Mouse (Mus musculus): ENCODE measurements around the gene Bmpr1b. TPM values are rescaled to one million over a fixed set of nuclear protein-coding genes. Genes with fewer than 3 reads are reported as not detected.

Bmpr1b gene
- polyA plus RNA-seq, 1 experiment, result 0.34 TPM

DNA sequence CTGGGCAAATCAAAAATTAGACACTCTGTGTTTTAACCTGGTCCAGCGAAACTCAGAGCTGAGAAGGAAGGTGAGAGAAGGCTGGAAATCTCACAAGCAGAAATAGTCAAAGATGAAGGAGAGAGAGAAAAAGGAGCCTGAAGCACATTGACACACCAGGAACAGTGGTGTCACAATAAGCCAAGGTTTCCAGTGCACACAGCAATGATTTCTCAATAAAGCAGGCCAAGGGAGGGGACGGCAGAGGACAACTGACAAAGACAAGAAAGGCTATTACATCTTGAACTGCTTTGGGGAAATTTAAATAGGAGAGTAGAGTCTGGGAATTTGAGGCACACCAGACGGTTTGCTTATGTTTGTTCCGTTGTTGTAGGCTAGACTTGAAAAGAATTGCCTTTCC, 314.9 kb downstream of the Bmpr1b start:
- Histone ChIP-seq H3K79me3 (ENCODE audit: low read depth) (no peaks in the 10 kb centered on the region), H3K27me3 (ENCODE audit: control insufficient read depth, insufficient read depth, insufficient read length) (no peaks in the 10 kb centered on the region), H3K36me3 (ENCODE audit: control insufficient read depth, insufficient read depth) (no peaks in the 10 kb centered on the region), H3K79me2 (ENCODE audit: control insufficient read depth, insufficient read depth) (no peaks in the 10 kb centered on the region), H3K4me3 (ENCODE audit: insufficient read depth, poor library complexity, severe bottlenecking) (no peak overlapping the region), H3ac (ENCODE audit: control insufficient read depth, insufficient read length, low read depth) (no peak overlapping the region)
- no peak for TF ChIP-seq MYOD1 (IDR thresholded peaks at IDR 0.05; ENCODE audit: control insufficient read depth, insufficient read length, low read depth)
- TF ChIP-seq CTCF (IDR thresholded peaks at IDR 0.05; ENCODE audit: control insufficient read depth, insufficient read depth, insufficient read length), result no peak
- no peak for TF ChIP-seq USF1 (IDR thresholded peaks at IDR 0.05; ENCODE audit: low read depth)
- no peak for TF ChIP-seq MYOG (IDR thresholded peaks at IDR 0.05; ENCODE audit: control insufficient read depth, extremely low read depth, insufficient read length)
- TF ChIP-seq FOSL1 (IDR thresholded peaks at IDR 0.05; ENCODE audit: insufficient read depth, low read length, poor library complexity, severe bottlenecking), result no peak
- no peak for TF ChIP-seq MAX (IDR thresholded peaks at IDR 0.05)
- TF ChIP-seq CEBPB (IDR thresholded peaks at IDR 0.05; ENCODE audit: low read depth), result no peak

DNA sequence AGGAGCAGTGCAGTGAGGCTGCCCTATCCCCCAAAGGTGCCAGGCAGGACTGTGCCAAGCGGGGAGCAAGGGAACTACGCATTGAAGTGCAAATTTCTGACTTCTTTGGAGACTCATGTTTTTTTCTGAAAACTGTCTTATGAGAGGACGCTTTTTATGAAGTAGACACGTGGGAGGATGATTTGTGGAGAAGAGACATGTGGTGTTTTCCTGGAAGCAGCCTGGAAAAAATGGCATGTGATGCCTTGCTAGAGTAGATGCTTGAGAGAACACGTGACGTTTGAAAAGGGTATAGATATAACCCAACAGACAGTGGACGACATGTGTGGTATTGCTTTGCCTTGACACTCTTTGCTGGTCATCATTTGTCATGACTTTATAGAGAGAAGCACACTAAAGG, 319.1 kb downstream of the Bmpr1b start:
- H3K4me3 ChIP-seq (ENCODE audit: insufficient read depth, poor library complexity, severe bottlenecking), result no peak overlapping the region
- H3K79me2 ChIP-seq (ENCODE audit: control insufficient read depth, insufficient read depth), result no peaks in the 10 kb centered on the region
- H3ac ChIP-seq (ENCODE audit: control insufficient read depth, insufficient read length, low read depth), result no peak overlapping the region
- no peak for TF ChIP-seq MYOD1 (IDR thresholded peaks at IDR 0.05; ENCODE audit: control insufficient read depth, insufficient read length, low read depth)
- no peaks in the 10 kb centered on the region for H3K79me3 ChIP-seq (ENCODE audit: low read depth)
- H3K36me3 ChIP-seq (ENCODE audit: control insufficient read depth, insufficient read depth), result no peaks in the 10 kb centered on the region
- H3K27me3 ChIP-seq (ENCODE audit: control insufficient read depth, insufficient read depth, insufficient read length), result no peaks in the 10 kb centered on the region

DNA sequence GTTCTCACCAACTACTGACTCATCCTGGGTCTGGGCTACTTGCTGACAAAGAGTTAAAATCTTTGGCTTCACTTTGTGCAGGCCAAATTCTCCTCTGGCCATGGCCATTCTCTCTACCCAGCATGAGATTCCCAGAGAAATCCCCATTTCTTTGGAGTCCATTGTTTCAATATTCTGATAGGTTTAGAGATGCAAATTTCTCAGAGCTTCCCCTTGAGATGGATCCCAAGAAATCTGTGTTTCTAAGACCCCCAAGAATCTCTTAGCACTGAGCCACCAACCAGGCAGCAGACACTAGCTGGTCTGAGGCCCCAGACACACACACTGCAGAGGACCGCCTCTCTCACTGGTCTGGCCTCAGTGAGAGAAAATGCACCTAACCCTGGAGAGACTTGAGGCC, 320.0 kb downstream of the Bmpr1b start:
- Histone ChIP-seq H3K4me3 (ENCODE audit: insufficient read depth, poor library complexity, severe bottlenecking) (no peak overlapping the region), H3K36me3 (ENCODE audit: control insufficient read depth, insufficient read depth) (no peaks in the 10 kb centered on the region), H3K79me2 (ENCODE audit: control insufficient read depth, insufficient read depth) (no peaks in the 10 kb centered on the region), H3K27me3 (ENCODE audit: control insufficient read depth, insufficient read depth, insufficient read length) (no peaks in the 10 kb centered on the region), H3K79me3 (ENCODE audit: low read depth) (no peaks in the 10 kb centered on the region), H3ac (ENCODE audit: control insufficient read depth, insufficient read length, low read depth) (no peak overlapping the region)
- TF ChIP-seq CEBPB (IDR thresholded peaks at IDR 0.05; ENCODE audit: low read depth) (no peak), USF1 (IDR thresholded peaks at IDR 0.05; ENCODE audit: low read depth) (no peak), MYOG (IDR thresholded peaks at IDR 0.05; ENCODE audit: control insufficient read depth, extremely low read depth, insufficient read length) (no peak), MAX (IDR thresholded peaks at IDR 0.05) (no peak), CTCF (IDR thresholded peaks at IDR 0.05; ENCODE audit: control insufficient read depth, insufficient read depth, insufficient read length) (no peak), FOSL1 (IDR thresholded peaks at IDR 0.05; ENCODE audit: insufficient read depth, low read length, poor library complexity, severe bottlenecking) (no peak), MYOD1 (IDR thresholded peaks at IDR 0.05; ENCODE audit: control insufficient read depth, insufficient read length, low read depth) (no peak)

DNA sequence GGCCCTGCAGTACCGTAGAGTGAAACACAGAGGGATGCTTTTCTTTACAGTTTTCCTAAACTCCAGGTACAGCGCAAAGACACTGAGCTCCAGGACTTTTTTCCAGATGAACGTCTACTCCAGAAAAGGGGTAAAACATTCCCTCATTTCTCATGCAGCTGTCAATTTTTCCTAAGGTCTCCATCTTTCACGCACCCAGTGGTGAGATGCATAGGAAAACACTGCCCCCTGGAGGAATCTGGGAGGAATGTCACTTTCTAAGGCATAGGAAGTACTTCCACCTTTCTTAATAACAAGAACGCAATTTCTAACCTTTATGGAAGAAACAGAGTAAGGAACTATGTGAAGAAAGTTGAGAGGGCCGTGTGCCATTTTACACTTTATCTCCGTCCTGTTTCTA, 330.4 kb downstream of the Bmpr1b start:
- no peaks in the 10 kb centered on the region for H3K36me3 ChIP-seq (ENCODE audit: control insufficient read depth, insufficient read depth)
- H3ac ChIP-seq (ENCODE audit: control insufficient read depth, insufficient read length, low read depth), result no peak overlapping the region
- H3K79me3 ChIP-seq (ENCODE audit: low read depth), result no peaks in the 10 kb centered on the region
- H3K27me3 ChIP-seq (ENCODE audit: control insufficient read depth, insufficient read depth, insufficient read length), result no peaks in the 10 kb centered on the region
- no peaks in the 10 kb centered on the region for H3K79me2 ChIP-seq (ENCODE audit: control insufficient read depth, insufficient read depth)
- TF ChIP-seq FOSL1 (IDR thresholded peaks at IDR 0.05; ENCODE audit: insufficient read depth, low read length, poor library complexity, severe bottlenecking) (no peak), CTCF (IDR thresholded peaks at IDR 0.05; ENCODE audit: control insufficient read depth, insufficient read depth, insufficient read length) (peak; percentile 18)
- no peak overlapping the region for H3K4me3 ChIP-seq (ENCODE audit: insufficient read depth, poor library complexity, severe bottlenecking)

DNA sequence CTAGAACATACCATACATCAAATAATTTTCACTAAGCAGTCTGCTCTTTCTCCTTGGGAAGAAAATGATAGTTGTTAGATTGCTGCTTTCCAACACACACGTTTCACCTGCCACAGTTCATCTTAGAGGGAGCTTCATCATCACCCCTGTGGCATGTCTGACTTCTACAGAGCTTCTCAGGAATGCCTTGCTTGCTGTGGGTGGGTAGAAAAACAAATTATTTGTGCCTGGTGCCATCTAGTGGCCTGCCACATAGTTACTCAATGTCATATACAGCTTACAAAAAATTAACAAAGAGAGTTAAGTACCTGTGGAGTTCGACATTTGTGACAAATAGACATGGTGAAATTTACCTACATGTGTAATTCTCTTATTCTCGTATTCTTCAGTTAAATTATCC, 338.1 kb downstream of the Bmpr1b start:
- no peaks in the 10 kb centered on the region for H3K36me3 ChIP-seq (ENCODE audit: control insufficient read depth, insufficient read depth)
- H3K27me3 ChIP-seq (ENCODE audit: control insufficient read depth, insufficient read depth, insufficient read length), result no peaks in the 10 kb centered on the region
- no peaks in the 10 kb centered on the region for H3K79me2 ChIP-seq (ENCODE audit: control insufficient read depth, insufficient read depth)
- no peak overlapping the region for H3ac ChIP-seq (ENCODE audit: control insufficient read depth, insufficient read length, low read depth)
- H3K4me3 ChIP-seq (ENCODE audit: insufficient read depth, poor library complexity, severe bottlenecking), result no peak overlapping the region
- TF ChIP-seq CTCF (IDR thresholded peaks at IDR 0.05; ENCODE audit: control insufficient read depth, insufficient read depth, insufficient read length), result peak; percentile 15
- no peak for TF ChIP-seq USF1 (IDR thresholded peaks at IDR 0.05; ENCODE audit: low read depth)
- H3K79me3 ChIP-seq (ENCODE audit: low read depth), result no peaks in the 10 kb centered on the region

DNA sequence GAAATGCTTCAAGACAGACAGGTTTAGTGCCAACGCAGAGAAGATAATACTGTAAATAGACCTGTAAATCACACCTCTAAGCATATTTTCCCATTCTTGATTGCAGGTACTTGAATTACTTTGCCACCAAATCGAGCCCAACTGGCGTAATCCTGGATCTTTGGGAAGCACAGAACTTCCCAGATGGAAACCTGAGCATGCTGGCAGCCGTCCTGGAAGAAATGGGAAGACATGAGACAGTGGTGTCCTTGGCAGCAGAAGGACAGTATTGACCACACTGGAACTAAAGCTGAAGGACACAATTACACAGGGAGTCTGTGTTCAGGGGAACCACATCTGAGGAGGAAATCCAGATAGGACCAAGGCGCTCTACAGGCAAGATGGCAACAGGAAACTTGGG, 340.9 kb downstream of the Bmpr1b start:
- Histone ChIP-seq H3K79me3 (ENCODE audit: low read depth) (no peaks in the 10 kb centered on the region), H3K36me3 (ENCODE audit: control insufficient read depth, insufficient read depth) (no peaks in the 10 kb centered on the region), H3K79me2 (ENCODE audit: control insufficient read depth, insufficient read depth) (no peaks in the 10 kb centered on the region), H3K27me3 (ENCODE audit: control insufficient read depth, insufficient read depth, insufficient read length) (no peaks in the 10 kb centered on the region), H3K4me3 (ENCODE audit: insufficient read depth, poor library complexity, severe bottlenecking) (no peak overlapping the region), H3ac (ENCODE audit: control insufficient read depth, insufficient read length, low read depth) (no peak overlapping the region)
- TF ChIP-seq CEBPB (IDR thresholded peaks at IDR 0.05; ENCODE audit: low read depth) (no peak), CTCF (IDR thresholded peaks at IDR 0.05; ENCODE audit: control insufficient read depth, insufficient read depth, insufficient read length) (no peak), USF1 (IDR thresholded peaks at IDR 0.05; ENCODE audit: low read depth) (no peak), MYOG (IDR thresholded peaks at IDR 0.05; ENCODE audit: control insufficient read depth, extremely low read depth, insufficient read length) (no peak), FOSL1 (IDR thresholded peaks at IDR 0.05; ENCODE audit: insufficient read depth, low read length, poor library complexity, severe bottlenecking) (no peak)

Data from C2C12 (cell line).